Mouse (Mus musculus): ENCODE data around the gene Fbxo48.

The Fbxo48 gene

DNA sequence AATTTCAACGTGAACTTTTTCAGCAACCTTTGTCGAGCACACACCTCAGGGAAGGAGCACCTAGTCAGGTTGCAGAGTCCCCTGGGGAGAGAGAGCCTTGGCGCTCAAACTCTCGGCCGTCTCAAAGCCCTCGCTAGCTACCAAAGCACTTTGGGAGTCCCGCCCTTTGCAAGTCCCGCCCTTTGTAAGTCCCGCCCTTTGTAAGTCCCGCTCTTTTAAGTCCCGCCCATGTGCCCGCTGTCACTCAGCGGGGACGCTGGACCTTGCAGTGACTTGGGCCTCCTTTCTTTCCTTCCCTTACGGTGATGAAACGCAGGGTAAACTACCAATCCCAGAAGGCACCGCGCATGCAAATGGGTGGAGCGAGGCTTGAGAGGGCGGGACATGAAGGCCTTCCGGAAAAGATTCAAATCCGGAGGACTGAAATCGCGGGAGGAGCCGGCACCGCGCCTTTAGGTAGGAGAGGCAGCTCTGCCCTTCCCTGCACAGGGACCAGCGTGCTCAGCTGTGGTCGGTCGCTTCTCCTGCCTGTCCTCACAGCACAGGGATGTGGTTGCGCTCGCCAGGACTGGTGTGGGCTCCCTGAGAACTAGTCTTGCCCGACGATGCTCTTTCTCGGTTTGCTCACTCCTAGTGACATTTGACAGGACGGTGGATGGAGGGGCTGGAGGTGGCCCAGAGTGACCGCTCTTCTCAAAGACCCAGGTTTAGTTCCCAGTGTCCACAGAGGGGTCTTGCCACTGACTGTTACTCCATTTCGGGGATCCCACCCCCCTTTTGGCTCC lies at the start of gene Fbxo48:
TSS of gene Fbxo48 (plus strand) at position 400 of the 785 bp plus-strand sequence.
- peak; percentile 97 for DNase-seq (ENCODE audit: low read depth, low spot score)

DNA sequence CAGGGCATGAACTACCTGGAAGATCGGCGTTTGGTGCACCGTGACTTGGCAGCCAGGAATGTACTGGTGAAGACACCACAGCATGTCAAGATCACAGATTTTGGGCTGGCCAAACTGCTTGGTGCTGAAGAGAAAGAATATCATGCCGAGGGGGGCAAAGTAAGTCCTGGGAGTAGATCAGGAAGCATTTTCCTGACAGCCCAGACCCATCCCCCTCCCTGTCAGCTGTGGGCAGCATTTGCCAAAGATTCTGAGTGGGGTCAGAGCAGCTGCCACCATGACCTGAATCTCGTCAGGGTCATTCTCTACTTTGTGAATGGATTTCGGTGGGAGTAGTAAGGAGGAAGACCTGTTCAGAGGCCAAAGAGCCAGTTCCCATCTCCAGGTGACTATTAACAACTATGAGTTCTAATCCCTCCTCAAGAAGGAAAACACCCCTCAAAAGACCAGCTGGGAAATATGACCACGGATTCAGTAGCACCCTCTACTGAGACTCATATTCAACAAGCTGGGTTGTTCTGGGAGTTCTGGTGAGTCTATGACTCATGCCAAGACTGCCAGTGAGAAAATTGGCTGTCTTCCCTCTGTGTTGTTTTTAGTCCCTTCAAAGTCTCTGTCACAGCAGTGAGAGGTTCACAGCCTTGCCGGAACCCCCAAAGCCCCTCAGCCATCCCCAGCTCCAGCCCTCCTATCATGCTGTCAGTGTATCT lies 46.7 kb upstream of the Fbxo48 start:
- no peak for DNase-seq (ENCODE audit: low read depth, low spot score)

DNA sequence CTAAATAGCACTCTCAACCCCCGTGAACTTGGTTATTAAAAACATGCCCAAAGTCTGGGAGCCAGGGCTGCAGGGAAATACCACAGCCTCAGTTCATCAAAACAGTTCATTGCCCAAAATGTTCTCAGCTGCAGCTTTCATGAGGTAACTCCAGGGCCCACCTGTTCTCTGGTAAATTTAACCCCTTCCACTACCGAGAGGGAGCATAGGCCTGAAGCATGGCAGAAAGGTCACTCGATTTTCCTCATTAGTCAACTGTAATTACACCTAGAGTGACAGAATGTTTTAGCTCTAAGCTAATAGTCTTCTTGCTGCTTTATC lies 46.2 kb upstream of the Fbxo48 start:
- DNase-seq (ENCODE audit: low read depth, low spot score): no peak

DNA sequence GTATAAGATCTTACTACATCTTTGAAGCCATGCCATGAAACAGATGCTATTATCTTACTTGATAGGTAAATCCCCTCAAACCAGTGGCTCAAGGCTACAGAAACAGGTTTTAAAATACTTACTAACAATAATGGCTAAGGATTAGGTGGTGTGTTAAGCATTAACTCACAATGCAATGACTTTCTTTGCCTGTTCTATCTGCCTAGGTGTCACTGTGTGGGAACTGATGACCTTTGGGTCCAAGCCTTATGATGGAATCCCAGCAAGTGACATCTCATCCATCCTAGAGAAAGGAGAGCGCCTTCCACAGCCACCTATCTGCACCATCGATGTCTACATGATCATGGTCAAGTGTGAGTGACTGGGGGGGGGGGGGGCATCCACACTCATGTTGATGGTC lies 44.6 kb upstream of the Fbxo48 start:
- no peak for DNase-seq (ENCODE audit: low read depth, low spot score)

DNA sequence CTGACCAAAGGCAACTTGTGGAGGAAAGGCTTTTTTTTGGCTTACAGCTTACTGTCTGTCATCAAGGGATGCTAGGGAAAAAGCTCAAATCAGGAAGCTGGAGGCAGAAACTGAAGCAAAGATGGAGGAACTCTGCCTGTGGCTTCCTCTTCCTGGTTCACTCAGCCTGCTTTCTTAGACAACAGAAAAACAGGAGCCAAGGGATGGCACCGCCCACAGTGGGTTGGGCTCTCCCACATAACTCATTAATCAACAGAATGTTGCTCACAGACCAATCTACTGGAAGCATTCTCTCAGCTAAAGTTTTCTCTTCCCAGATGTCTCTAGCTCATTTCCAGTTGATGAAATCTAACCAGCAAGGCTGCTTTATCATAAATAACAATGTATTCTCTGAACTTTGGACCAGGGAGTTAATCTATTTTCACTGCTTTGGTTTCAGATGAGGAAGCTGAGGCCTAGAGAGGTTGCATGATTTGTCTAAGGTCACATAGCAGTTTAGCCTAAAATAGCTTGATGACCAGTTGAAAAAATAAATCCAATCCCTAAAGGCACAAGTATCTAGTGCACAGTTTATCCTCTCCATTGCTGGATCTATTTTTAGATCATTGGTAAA lies 43.6 kb upstream of the Fbxo48 start:
- DNase-seq (ENCODE audit: low read depth, low spot score): no peak

DNA sequence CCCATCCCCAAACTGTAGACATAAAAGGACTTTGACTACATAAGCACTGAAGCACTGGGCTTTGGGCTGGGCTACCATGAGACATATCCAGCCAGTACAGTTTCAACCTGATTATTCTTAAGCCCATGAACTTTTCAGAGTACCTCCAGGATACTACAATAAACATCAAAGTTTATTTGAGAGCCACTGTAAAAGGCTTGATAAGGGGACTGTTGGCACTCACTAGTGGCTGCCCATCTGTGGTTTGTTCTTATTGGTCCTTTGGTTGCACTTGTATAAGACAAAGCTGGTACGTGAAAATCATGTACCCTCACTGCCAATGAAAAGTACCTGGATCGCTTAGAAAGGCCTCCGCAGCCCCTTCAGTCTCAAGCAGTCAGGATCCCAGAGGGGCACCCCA lies 36.4 kb upstream of the Fbxo48 start:
- DNase-seq (ENCODE audit: low read depth, low spot score): no peak

DNA sequence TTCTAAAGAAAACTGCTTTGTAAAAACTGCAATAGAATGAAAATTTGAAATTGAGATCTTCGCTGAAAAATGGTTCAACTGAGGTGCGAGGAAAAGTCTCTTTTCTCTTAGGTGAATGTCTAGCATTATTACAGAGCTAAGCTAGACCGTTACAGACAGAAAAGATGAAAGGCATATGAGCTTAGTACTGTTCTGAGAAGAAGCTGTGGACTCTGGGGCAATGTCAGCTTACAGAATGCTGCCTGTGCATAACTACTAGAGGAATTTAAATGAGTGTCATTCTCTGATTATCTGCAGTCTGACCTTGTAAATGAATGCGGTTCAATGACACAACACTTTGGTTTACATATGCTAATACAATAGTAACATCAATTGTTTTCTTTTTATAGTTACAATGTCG lies 35.3 kb upstream of the Fbxo48 start:
- no peak for DNase-seq (ENCODE audit: low read depth, low spot score)

DNA sequence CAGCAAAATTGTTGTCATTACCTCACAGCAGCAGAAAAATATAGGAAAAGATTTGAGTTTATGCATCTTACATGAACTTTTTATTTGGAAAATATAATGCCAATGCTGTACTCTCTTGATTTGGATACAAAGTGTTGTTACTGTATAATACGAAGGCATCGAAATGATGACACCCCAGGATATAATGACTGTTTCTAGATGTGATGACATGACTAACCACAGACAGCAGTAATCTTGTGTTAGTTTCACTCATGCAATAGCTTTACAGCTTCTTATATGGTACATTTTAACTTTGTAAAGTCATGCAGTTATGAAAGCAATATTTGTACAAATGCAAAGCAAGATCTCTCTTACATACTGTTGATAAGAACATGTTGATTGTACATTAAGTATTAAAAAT lies 33.7 kb upstream of the Fbxo48 start:
- DNase-seq (ENCODE audit: low read depth, low spot score): no peak

DNA sequence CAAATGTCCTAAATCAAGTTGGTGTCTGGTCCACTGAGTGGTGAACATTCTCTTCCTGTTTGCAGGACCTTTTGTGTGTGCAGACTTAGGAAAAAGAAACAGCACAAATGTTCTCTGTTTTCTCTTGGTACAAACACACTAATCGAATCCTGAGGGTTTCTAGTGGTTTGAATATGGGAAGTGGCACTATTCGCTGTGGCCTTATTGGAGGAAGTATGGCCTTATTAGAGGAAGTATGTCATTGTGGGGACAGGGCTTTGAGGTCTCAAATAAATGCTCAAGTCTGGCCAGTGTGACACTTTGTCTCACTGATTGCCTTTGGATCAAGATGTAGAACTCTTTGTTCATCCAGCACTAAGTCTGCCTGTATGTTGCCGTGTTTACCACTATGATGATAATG lies 19.0 kb upstream of the Fbxo48 start:
- DNase-seq (ENCODE audit: low read depth, low spot score): no peak

DNA sequence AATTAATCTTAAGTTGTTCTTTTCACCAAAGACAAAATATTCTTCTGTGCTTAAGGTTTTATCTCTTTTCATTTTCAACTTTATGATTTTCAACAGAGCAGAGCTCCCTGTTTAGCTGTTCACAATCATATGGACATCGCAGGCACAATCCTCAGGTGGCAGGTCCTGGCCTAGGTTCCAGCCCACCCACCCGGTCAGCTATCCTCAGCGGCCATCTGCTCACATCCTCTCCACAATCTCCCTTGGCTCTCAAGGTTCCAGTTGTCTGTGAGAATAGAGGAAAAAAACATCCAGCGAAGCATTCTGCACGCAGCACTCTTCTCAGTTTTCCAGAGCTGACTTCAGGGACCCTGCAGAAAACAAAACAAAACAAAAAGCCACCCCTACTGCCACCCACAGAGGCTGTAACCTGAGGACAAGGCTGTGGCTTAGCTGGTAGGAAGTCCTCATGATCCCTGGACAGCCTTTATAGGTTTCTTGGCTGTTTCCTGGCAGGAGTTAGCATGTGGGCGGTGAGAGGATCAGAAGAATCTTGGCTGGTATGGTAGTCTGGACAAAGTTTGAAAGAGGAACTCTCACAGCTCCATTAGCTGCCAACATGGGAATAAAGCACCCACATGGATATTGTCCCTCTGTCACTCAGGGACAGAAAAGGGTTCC lies 15.5 kb upstream of the Fbxo48 start:
- no peak for DNase-seq (ENCODE audit: low read depth, low spot score)

DNA sequence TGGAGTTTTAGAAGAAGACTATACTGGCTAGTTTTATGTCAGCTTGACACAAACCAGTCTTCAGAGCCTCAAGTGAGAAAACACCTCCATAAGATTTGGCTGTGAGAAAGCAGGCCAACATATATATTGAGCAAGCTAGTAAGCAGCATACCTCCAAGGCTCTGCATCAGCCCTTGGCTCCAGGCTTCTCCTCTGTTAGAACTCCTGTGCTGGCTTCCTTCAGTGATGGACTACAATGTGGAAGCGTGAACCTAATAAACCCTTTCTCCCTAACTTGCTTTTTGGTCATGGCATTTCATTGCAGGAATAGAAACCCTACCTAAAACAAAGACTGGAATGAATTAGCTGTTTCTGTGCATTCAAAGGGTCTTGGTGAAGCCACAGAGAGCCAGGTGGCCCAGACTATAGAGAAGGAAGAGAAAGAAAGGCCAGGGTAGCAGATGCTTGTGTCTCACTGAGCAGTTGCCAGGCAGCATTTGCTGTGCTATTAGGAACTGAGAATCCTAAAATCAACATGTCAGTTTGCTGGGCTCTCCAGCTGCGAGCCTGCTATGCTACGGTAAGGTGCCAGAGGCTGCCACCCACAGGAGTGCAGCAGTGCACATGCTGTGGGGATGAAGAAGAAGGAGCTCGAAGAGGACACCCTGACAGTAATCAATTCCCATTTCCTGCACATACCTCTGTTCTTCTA lies 9.9 kb upstream of the Fbxo48 start:
- DNase-seq (ENCODE audit: low read depth, low spot score): no peak

DNA sequence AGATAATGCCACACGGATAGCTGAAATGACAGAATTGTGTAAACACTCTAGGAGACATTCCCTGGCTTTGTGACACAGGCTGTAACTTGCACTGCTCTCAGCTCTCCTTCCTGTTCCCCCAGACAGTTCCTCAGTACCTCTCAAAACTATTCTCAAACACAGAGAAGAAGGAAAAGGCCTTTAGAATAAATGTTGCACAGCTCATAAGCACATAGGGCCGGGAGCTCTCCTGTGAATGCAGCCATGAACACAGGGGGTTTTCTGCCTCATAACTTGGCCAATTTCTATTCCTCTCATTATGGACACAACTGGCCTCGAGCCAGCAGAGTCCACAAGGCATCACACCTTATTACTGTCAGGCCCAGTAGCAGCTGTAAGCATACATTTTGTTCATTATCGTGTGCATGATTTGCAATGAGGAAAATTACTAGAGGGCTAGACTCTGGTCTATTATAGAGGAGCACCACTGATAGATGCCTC lies 9.2 kb upstream of the Fbxo48 start:
- no peak for DNase-seq (ENCODE audit: low read depth, low spot score)

DNA sequence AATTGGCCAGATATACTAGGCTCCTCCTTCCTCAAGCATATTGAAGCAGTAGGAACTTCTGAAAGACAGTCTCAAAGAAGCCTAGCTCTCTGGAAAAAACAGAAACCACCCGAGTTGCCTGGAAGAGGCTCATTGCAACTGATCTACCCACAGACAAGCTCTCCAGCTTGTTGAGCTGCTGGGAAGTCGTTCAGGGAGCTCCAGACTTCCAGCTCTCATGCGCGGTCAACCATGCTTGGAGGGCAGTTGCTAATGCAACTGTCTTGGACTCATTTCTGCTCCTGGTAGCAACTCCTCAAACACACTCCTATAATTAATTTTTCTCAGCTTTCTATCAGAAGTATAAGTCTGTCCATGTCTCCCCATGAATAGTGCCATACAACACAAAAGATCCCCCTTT lies 8.2 kb upstream of the Fbxo48 start:
- DNase-seq (ENCODE audit: low read depth, low spot score): no peak

DNA sequence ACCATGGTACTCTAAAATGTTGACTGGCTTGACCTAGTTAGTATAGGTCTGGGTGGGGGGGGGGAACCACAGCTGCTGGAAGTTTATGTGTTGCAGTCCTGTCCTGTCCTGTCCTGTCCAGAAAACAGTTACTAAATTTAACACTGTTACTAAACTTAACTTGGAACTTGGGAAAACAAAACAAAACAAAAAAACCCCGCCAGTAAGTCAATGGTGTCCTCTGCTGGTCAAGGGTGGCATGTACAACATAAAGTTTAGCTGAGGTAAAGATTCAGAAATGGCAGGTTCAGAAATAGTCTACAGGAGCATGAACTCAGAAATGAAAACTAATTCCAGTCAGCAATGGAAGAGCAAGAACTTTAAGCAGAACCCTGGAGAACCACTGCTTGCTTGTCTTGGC lies 2.4 kb upstream of the Fbxo48 start:
- no peak for DNase-seq (ENCODE audit: low read depth, low spot score)

DNA sequence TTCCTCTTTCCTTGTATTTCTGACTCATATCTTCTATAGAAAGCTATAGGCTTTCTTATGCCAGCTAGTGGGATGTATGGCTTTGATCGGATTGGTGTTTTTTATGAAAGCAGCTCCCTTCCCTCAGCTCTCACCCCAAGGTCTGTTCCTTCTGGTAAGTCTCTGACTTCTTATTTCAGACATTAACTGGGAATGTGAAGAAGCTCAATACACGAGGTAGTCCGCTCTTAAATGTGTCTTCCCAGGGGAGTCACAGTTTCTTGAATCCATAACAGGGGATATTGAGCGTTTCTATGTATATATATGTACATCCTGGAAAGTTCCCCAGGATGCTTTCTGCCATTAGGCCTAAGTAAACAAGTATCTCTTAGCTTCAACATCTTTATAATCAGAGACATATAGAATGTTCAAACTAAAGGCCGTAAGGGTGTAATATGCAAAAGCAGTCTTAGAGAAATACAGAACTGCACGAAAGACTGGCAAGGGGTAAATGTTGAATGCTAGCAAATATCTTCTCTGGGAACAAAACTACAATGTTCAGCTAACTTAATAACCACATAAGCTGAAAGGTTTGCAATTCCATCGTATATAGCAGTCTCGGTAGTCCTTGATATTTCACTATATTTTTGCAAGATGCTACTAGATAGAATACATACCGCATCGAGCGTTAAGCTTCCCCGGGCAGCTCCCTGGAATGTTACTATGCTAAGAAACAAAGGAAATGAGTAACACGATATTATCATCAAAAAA lies 774 bp upstream of the Fbxo48 start:
- no peak for DNase-seq (ENCODE audit: low read depth, low spot score)

DNA sequence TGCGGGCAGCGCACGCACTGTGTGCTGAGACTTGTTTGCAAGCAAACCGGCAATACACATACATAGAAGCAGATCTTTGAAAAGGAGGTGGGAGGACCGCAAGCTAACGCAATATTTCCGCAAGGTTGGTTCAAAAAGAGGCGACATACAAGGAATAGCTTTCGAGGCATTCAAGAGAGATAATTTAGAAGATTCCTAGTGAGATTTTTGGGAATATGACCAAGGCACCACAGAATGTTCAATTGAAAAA lies 511 bp downstream of the Fbxo48 start:
- DNase-seq (ENCODE audit: low read depth, low spot score): no peak

DNA sequence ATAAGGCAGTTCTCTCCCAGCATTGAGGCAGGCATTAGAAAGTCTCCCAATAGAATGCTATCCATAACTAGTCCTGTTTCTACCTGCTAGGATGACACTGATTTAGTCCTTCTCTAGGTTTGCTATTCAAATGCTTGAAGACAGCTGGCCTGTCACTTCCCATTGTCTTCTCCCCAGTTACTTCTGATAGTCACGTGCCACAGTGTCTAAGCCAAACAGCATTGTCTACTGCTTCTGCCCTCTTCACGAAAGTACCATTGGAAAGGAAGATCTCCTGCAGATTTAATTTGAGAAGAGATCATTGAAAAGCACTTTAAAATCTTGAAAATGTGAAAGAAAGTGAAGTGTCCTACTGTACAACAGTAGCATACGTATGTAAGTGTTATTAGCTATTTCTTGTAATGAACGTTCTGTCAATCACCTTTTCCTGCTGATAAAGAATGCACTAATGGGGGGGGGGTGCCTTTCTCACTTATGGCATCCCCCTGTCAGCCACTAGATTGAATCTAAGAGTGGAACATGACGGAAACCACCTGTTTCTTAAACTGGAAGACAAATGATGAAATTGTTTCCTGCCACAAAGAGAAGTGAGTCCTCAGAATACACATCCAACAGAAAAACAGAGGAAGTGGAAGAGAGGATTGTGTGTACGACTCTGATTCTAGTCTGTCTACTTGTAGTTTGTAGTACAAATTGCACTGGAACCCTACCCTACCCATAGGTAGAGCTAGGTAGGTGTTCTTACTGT lies 5.1 kb downstream of the Fbxo48 start:
- no peak for DNase-seq (ENCODE audit: low read depth, low spot score)

DNA sequence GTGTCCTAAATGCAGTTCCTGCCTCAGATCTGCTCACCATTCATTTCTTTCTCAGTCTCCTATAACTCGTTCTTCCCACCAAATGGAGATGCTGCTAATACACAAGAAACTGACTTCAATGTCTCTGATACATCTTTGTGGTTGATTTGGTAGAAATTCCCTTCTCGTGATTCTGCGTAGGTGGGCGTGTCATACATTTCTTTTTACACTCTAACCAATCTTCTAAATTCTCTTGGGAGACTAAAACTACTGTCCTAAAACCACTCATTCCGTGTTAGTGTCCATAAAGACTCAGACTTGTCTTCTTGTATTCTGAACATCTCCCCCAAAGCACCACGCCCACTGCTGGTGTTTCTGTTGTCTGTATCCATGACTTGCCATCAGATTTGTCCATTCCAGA lies 5.9 kb downstream of the Fbxo48 start:
- no peak for DNase-seq (ENCODE audit: low read depth, low spot score)

DNA sequence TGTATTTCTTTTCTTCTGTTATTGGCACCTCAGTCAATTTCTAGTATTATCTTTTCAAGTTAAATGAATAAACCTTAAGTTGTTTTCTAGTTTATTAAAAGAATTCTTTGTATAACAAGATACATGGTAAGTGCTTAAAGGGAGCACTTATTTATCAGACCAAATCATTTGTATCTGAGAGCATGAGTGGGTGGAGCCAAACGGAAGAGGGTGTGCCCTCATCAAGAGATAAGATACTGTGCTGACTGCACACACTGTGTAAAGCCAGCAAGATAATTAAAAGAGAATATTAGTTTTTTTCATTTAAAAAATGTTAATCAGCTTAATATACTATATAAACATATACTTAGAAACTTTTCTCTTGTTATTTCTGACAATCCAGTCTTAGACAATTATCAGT lies 7.3 kb downstream of the Fbxo48 start:
- DNase-seq (ENCODE audit: low read depth, low spot score): no peak

DNA sequence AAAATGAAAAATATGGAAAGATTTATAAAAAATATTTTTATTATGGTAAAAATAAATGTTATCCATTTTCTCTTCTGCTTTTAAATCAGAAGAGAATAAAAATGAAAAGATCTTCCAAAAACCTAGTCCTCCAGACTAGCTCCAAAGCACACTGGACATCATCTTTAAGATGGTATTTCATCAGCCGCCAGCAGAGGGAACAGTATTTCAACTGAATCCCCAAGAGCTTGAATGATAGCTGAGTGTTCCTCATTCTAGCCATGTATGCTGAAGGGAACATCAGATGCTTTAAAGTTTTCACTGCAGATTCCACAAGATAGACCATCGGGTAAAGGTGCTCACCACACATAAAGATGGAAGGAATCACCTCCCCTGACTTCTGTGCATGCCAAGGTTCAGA lies 16.6 kb downstream of the Fbxo48 start:
- no peak for DNase-seq (ENCODE audit: low read depth, low spot score)

DNA sequence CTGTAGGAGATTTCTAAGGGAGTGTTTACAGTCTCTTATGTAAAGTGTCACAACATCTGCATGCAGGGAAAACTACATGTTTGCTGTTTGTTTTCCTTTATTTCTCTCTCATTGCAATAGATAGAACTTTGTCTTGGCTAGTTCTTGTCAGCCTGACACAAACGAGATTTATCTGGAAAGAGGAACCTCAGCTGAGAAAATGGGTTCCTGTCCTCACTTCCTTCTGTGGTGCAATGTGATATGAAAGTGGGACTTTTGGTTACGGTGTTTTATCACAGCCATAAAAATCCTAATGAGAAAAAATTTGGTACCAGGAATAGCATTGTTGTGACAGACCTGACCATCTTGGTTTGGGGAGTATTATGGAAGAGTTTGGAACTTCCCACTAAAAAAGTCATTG lies 18.5 kb downstream of the Fbxo48 start:
- no peak for DNase-seq (ENCODE audit: low read depth, low spot score)

All from WW6 (cell line).